Mouse (Mus musculus): ENCODE data around the gene Gm43518.

GRCm38 (mm10) chr5:123904059-123904672 lies 23.1 kb upstream of the Gm43518 start:
- TF ChIP-seq CTCF (IDR thresholded peaks at IDR 0.05) = no peak
- no peak for TF ChIP-seq EP300 (IDR thresholded peaks at IDR 0.05; ENCODE audit: insufficient read depth, low read depth, low read length)
- no peak for TF ChIP-seq POLR2A (IDR thresholded peaks at IDR 0.05; ENCODE audit: insufficient read depth, low read depth, low read length)

Measured in heart, adult 2 months (tissue).